Mouse (Mus musculus) mammary gland, adult 2 months (tissue): ENCODE measurements around the gene Gm21294. TPM values are rescaled to one million over a fixed set of nuclear protein-coding genes. Genes with fewer than 3 reads are reported as not detected.

Source experiments
- polyA plus RNA-seq: library from polyadenylated mRNA; depleted of rRNA; stranded (reverse); fragments of >200 nt; gene quantifications from 2 replicates; pipeline ENCODE4 v1.2.3, GENCODE M21; 2012; ENCODE audit warnings: low replicate concordance; rRNA removed

The Gm21294 gene
- not detected in 2 replicates for polyA plus RNA-seq

DNA sequence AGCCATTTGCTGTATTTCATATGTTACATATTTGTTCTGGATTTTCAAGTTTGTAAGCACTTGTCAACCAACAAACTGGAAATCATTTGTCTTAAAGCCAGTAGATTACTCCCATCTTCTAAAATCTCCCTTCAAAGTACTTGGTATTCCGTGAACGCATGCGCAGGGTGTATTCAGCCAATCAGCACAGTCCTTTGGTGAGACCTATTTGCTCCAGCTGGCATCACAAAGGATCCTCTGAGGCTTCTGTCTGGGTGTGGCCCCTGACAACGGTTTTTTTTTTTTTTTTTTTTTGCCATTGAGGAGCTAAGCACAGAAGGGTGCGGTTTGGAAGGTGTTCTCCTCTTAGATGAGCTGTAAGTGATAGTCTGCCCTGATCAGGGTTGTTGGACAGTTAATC lies at the start of gene Gm21294:
Gm21294 (plus strand) TSS at position 301 of the 400 bp plus-strand sequence.

